Mouse (Mus musculus) liver, adult 2 months (tissue): Measurements from ENCODE around the gene Ispd.

Experiments
- CTCF ChIP-seq: fragments of 200-500 bp; IDR thresholded peaks from 2 replicates; pipeline ENCODE4 v1.5.1; 2011; ENCODE audit warnings: low read depth, low read length, control low read depth
- POLR2A ChIP-seq: fragments of 200-500 bp; IDR thresholded peaks from 2 replicates; pipeline ENCODE4 v1.6.1; 2011; ENCODE audit warnings: low read length, control low read depth; ENCODE audit not compliant: insufficient read depth; ENCODE audit errors: extremely low read depth

DNA sequence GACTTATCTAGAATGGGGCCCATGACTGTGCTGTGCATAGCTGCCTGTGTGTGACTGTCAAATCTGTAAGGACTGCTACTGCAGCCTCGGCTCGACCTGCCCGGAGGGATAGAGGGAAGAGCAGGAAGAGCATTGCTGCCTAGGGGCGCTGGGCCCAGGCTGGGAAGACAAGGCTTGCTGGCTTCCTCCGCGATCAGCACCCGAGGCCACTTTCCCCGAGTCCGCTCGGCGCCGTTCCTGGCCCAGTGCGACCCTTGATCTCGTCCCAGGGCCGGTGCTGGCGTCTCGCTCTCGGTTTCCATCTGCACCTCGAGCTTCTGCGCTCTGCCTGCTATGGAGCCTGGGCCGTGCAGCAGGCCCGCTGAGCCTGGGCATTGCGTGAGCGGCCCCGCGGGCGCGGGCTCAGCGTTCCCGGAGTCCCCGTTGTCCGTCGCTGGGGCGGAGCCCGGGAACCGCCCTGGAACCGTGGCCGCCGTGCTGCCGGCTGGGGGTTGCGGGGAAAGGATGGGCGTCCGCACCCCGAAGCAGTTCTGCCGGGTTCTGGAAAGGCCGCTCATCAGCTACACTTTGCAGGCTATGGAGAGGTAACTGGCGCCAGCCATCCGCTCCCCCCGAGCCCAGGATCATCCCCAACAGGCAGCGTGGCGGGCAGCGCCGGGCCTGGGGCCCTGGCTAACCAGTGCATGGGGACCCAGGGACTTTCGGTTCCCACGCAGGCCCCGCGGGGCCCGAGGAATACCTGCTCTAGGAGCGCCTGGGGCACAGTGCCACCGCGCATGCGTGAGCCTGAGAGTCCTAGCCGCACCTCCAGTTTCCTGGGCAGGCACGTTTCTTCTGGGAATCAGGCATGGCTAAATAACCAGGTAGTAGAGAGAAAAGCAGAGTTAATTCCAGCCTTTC lies at the start of gene Ispd, which contains the start of gene D630036H23Rik:
- peak; percentile 66 for TF ChIP-seq POLR2A
- no peak for TF ChIP-seq CTCF
